Mouse (Mus musculus) myocyte (in vitro differentiated cells): ENCODE measurements around the gene Tbc1d30. TPM values are rescaled to one million over a fixed set of nuclear protein-coding genes. Genes with fewer than 3 reads are reported as not detected.

Experiments used
- H3K27me3 ChIP-seq: one replicate; pipeline ENCODE4 v1.6.1; 2011; ENCODE audit not compliant: control insufficient read depth, insufficient read depth, insufficient read length
- H3K36me3 ChIP-seq: one replicate; pipeline ENCODE4 v1.6.1; 2011; ENCODE audit not compliant: control insufficient read depth, insufficient read depth
- H3K4me2 ChIP-seq: one replicate; pipeline ENCODE4 v1.6.1; 2011; ENCODE audit warnings: low read depth, control low read depth
- H3K4me3 ChIP-seq: one replicate; pipeline ENCODE4 v1.5.1; 2011; ENCODE audit warnings: mild to moderate bottlenecking, control low read depth, moderate library complexity
- H3K79me2 ChIP-seq: one replicate; pipeline ENCODE4 v1.6.1; 2011; ENCODE audit not compliant: control insufficient read depth, insufficient read depth
- H3ac ChIP-seq: one replicate; pipeline ENCODE4 v1.6.1; 2011; ENCODE audit not compliant: control insufficient read depth, insufficient read length
- CEBPB ChIP-seq: IDR thresholded peaks from 2 replicates; pipeline ENCODE4 v1.6.1; 2011; ENCODE audit warnings: mild to moderate bottlenecking, moderate library complexity; ENCODE audit not compliant: poor library complexity, insufficient read depth, severe bottlenecking
- E2F4 ChIP-seq: IDR thresholded peaks from one replicate; pipeline ENCODE4 v1.6.1; 2011; ENCODE audit warnings: mild to moderate bottlenecking, control low read depth, moderate library complexity; ENCODE audit not compliant: insufficient read depth
- MAX ChIP-seq: IDR thresholded peaks from one replicate; pipeline ENCODE4 v1.6.1; 2011; ENCODE audit warnings: low read depth, mild to moderate bottlenecking, control low read depth
- MYOD1 ChIP-seq, 3 experiments: IDR thresholded peaks; one replicate each; pipeline ENCODE4 v1.6.1; 2011; ENCODE audit warnings: control low read depth in 2 of 3, low read depth in 2 of 3, mild to moderate bottlenecking in 2 of 3, moderate library complexity in 1 of 3; ENCODE audit not compliant: insufficient read length in 2 of 3, control insufficient read depth in 1 of 3
- MYOG ChIP-seq, 3 experiments: IDR thresholded peaks; one replicate each; pipeline ENCODE4 v1.6.1; 2011; ENCODE audit warnings: control low read depth in 2 of 3, low read depth in 2 of 3, mild to moderate bottlenecking in 2 of 3; ENCODE audit not compliant: insufficient read length in 2 of 3, control insufficient read depth in 1 of 3, insufficient read depth in 1 of 3
- POLR2A ChIP-seq: IDR thresholded peaks from one replicate; pipeline ENCODE4 v1.6.1; 2011; ENCODE audit warnings: low read depth, mild to moderate bottlenecking, control low read depth, moderate library complexity; ENCODE audit not compliant: insufficient read length
- POLR2AphosphoS2 ChIP-seq: IDR thresholded peaks from one replicate; pipeline ENCODE4 v1.6.1; 2011; ENCODE audit warnings: low read depth, control low read depth; ENCODE audit not compliant: insufficient read length
- REST ChIP-seq: IDR thresholded peaks from one replicate; pipeline ENCODE4 v1.6.1; 2011; ENCODE audit warnings: mild to moderate bottlenecking, control low read depth, moderate library complexity; ENCODE audit not compliant: insufficient read depth, insufficient read length
- SRF ChIP-seq: IDR thresholded peaks from one replicate; pipeline ENCODE4 v1.6.1; 2011; ENCODE audit warnings: low read depth; ENCODE audit not compliant: control insufficient read depth, insufficient read length
- TCF12 ChIP-seq: IDR thresholded peaks from one replicate; pipeline ENCODE4 v1.6.1; 2011; ENCODE audit warnings: mild to moderate bottlenecking, control low read depth; ENCODE audit not compliant: poor library complexity, insufficient read depth, severe bottlenecking
- TCF3 ChIP-seq: IDR thresholded peaks from one replicate; pipeline ENCODE4 v1.6.1; 2011; ENCODE audit warnings: low read depth, control low read depth; ENCODE audit not compliant: insufficient read length
- USF1 ChIP-seq: IDR thresholded peaks from one replicate; pipeline ENCODE4 v1.6.1; 2011; ENCODE audit warnings: low read depth, mild to moderate bottlenecking, control low read depth, moderate library complexity
- polyA plus RNA-seq: library from polyadenylated mRNA; unstranded; fragments of >200 nt; fragmentation: generic; extraction: Trizol; gene quantifications from one replicate; pipeline ENCODE4 v1.2.1, GENCODE M21; 2012; ENCODE audit warnings: missing spikeins

Gene Tbc1d30
- polyA plus RNA-seq, 1 experiment = not detected

- Histone ChIP-seq H3K4me3 (no peak overlapping the region), H3K4me2 (no peak overlapping the region), H3K27me3 (peaks cover 4% of the 10 kb centered on the region), H3ac (no peak overlapping the region), H3K36me3 (no peaks in the 10 kb centered on the region), H3K79me2 (no peaks in the 10 kb centered on the region)
- TF ChIP-seq SRF (no peak), POLR2AphosphoS2 (no peak), USF1 (no peak), MYOG (IDR thresholded peaks at IDR 0.05; ENCODE audit: control insufficient read depth in 1 of 3, insufficient read depth in 1 of 3, insufficient read length in 2 of 3, low read depth in 2 of 3) (no peak), MYOD1 (IDR thresholded peaks at IDR 0.05; ENCODE audit: control insufficient read depth in 1 of 3, insufficient read length in 2 of 3, low read depth in 2 of 3) (no peak)
These were observed 59.7 kb downstream of the Tbc1d30 start for GRCm38 (mm10) chr10:121291272-121291917.

DNA sequence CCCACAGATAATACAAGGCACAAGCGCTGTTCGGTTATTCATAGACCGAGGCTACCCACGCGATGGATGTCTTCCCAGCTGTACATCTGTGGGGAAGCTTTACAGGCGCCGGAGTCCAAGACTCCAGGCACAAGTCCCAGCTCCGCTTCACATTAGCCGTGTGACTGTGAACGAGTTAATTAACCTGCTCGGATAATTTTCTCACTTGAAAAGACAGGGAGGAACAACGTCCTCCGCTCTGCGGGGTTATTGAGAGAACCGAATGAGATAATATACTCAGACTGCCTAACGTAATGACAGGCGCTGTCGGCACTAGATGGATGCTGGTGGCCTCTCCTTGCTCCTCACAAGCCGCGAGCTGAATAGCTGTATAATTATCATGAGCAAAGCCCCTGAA is 60.4 kb downstream of the Tbc1d30 start:
- Histone ChIP-seq H3K4me2 (no peak overlapping the region), H3ac (no peak overlapping the region), H3K36me3 (no peaks in the 10 kb centered on the region), H3K4me3 (no peak overlapping the region), H3K79me2 (no peaks in the 10 kb centered on the region), H3K27me3 (peaks cover 4% of the 10 kb centered on the region)
- no peak for TF ChIP-seq POLR2AphosphoS2
- no peak for TF ChIP-seq REST
- no peak for TF ChIP-seq USF1
- TF ChIP-seq POLR2A = no peak
- TF ChIP-seq MYOG (IDR thresholded peaks at IDR 0.05; ENCODE audit: control insufficient read depth in 1 of 3, insufficient read depth in 1 of 3, insufficient read length in 2 of 3, low read depth in 2 of 3) = no peak
- no peak for TF ChIP-seq MYOD1 (IDR thresholded peaks at IDR 0.05; ENCODE audit: control insufficient read depth in 1 of 3, insufficient read length in 2 of 3, low read depth in 2 of 3)
- TF ChIP-seq TCF12 = no peak
- TF ChIP-seq SRF = no peak
- no peak for TF ChIP-seq CEBPB
- TF ChIP-seq TCF3 = no peak
- no peak for TF ChIP-seq MAX
- no peak for TF ChIP-seq E2F4

GRCm38 (mm10) chr10:121289970-121290681 is 61.0 kb downstream of the Tbc1d30 start:
- TF ChIP-seq TCF3 (no peak), CEBPB (no peak), POLR2A (no peak), SRF (no peak), MYOG (IDR thresholded peaks at IDR 0.05; ENCODE audit: control insufficient read depth in 1 of 3, insufficient read depth in 1 of 3, insufficient read length in 2 of 3, low read depth in 2 of 3) (no peak), POLR2AphosphoS2 (no peak), MAX (no peak), MYOD1 (IDR thresholded peaks at IDR 0.05; ENCODE audit: control insufficient read depth in 1 of 3, insufficient read length in 2 of 3, low read depth in 2 of 3) (no peak), TCF12 (no peak), USF1 (no peak), REST (no peak), E2F4 (no peak)
- Histone ChIP-seq H3K27me3 (peaks cover 8% of the 10 kb centered on the region), H3K36me3 (no peaks in the 10 kb centered on the region), H3K4me2 (no peak overlapping the region), H3K4me3 (no peak overlapping the region), H3K79me2 (no peaks in the 10 kb centered on the region), H3ac (no peak overlapping the region)

DNA sequence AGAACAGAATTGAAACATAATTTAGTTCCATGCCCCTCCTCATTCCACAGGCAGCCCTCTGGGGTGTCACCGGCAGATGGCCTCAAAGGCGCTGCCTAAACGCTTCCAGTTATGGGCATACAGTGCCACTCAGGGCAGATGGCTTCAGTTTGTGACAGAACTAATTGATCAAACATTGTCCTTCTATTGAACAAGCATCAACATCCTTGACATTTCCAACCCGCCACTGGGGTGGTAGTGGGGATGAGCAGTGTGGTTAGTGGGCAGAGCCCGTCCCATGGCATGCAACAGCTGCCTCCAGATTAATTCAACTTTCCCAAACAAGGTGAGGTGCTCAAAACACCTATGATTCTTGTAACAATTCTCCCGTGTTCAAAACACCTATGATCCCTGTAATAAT is 68.2 kb downstream of the Tbc1d30 start:
- Histone ChIP-seq H3K36me3 (no peaks in the 10 kb centered on the region), H3K4me3 (no peak overlapping the region), H3K27me3 (peaks cover 24% of the 10 kb centered on the region), H3K79me2 (no peaks in the 10 kb centered on the region), H3ac (no peak overlapping the region), H3K4me2 (no peak overlapping the region)
- TF ChIP-seq USF1 = no peak
- TF ChIP-seq TCF3 = no peak
- TF ChIP-seq MYOD1 (IDR thresholded peaks at IDR 0.05; ENCODE audit: control insufficient read depth in 1 of 3, insufficient read length in 2 of 3, low read depth in 2 of 3) = no peak
- no peak for TF ChIP-seq MAX
- no peak for TF ChIP-seq TCF12
- no peak for TF ChIP-seq CEBPB
- no peak for TF ChIP-seq SRF
- TF ChIP-seq REST = no peak
